Mouse (Mus musculus) midbrain, embryonic 11.5 days (tissue): Measurements from ENCODE around the gene Eloa. TPM values are rescaled to one million over a fixed set of nuclear protein-coding genes. Genes with fewer than 3 reads are reported as not detected.
A peak's percentile ranks its signal among the peaks of the same experiment; 100 is the strongest.
"Not testable (repeated sequence)": the region's sequence is repeated elsewhere in the genome, so short reads cannot be mapped to it uniquely, and the experiment has no call there.

Source experiments
- ATAC-seq: fragments of 200-750 bp; cut with Nextera tagmentation; 2 replicates; pipeline ENCODE4 v1.8.0; 2017; ENCODE audit warnings: moderate TSS enrichment, moderate library complexity; ENCODE audit not compliant: low FRiP score
- DNase-seq: peaks from one replicate; pipeline ENCODE4 v3.0.0; 2015; ENCODE audit warnings: low spot score; ENCODE audit errors: missing footprints
- H3K27ac ChIP-seq: fragments of 300-500 bp; sonication (generic); 2 replicates; pipeline ENCODE4 v1.5.1; 2014; ENCODE audit warnings: low read depth, low read length
- H3K27me3 ChIP-seq: fragments of 300-500 bp; sonication (generic); 2 replicates; pipeline ENCODE4 v1.6.1; 2014; ENCODE audit warnings: mild to moderate bottlenecking, low read length, moderate library complexity, mixed read lengths; ENCODE audit not compliant: control insufficient read depth, insufficient read depth
- H3K36me3 ChIP-seq: fragments of 300-500 bp; sonication (generic); 2 replicates; pipeline ENCODE4 v1.6.1; 2014; ENCODE audit warnings: mild to moderate bottlenecking, low read length, moderate library complexity, mixed read lengths; ENCODE audit not compliant: control insufficient read depth, insufficient read depth
- H3K4me1 ChIP-seq: fragments of 300-500 bp; sonication (generic); 2 replicates; pipeline ENCODE4 v1.6.1; 2014; ENCODE audit warnings: low read length; ENCODE audit not compliant: control insufficient read depth, insufficient read depth
- H3K4me2 ChIP-seq: fragments of 300-500 bp; sonication (generic); 2 replicates; pipeline ENCODE4 v1.6.1; 2014; ENCODE audit warnings: mild to moderate bottlenecking, moderate library complexity
- H3K4me3 ChIP-seq: fragments of 300-500 bp; sonication (generic); 2 replicates; pipeline ENCODE4 v1.5.1; 2014; ENCODE audit warnings: low read depth, low read length
- H3K9ac ChIP-seq: fragments of 300-500 bp; sonication (generic); 2 replicates; pipeline ENCODE4 v1.6.1; 2014; ENCODE audit warnings: low read length
- H3K9me3 ChIP-seq: fragments of 300-500 bp; sonication (generic); 2 replicates; pipeline ENCODE4 v1.6.1; 2016; ENCODE audit warnings: low read length; ENCODE audit not compliant: control insufficient read depth
- WGBS: fragments of 180-500 bp; shearing (Covaris S2); extraction: QIAGEN DNeasy Blood & Tissue Kit; methylation state at CpG from one replicate; pipeline ENCODE4 v1.1.7; 2014; 5-methylcytosine and 5-hydroxymethylcytosine counted together
- polyA plus RNA-seq: library from polyadenylated mRNA; unstranded; fragments of >200 nt; fragmentation: Nextera tagmentation; extraction: Ambion mirVana; gene quantifications from 2 replicates; pipeline ENCODE4 v1.2.1, GENCODE M21; 2014

Eloa gene
- polyA plus RNA-seq, 1 experiment from 2014 or later: 42.8 TPM

GRCm38 (mm10) chr4:135980223-135980622 is 41.3 kb downstream of the Eloa start:
- ATAC-seq, H3K4me2 ChIP-seq, H3K4me3 ChIP-seq, H3K27me3 ChIP-seq, H3K27ac ChIP-seq, H3K9ac ChIP-seq, H3K36me3 ChIP-seq, H3K4me1 ChIP-seq, H3K9me3 ChIP-seq: not testable (repeated sequence)
- DNase-seq: peak; percentile 19
- 97% methylated on average over 5 of the region's 5 CpGs for WGBS

- H3K4me3 ChIP-seq: no peak overlapping the region
- H3K27ac ChIP-seq: no peak overlapping the region
- 0 out of 2 replicates have a peak, but pooled peaks cover 4% of the 10 kb centered on the region for H3K36me3 ChIP-seq
- no peak for ATAC-seq
- H3K27me3 ChIP-seq: no peaks in the 10 kb centered on the region
- H3K9me3 ChIP-seq: no peaks in the 10 kb centered on the region
- no peak overlapping the region for H3K4me2 ChIP-seq
- no peak for DNase-seq
- WGBS: 94% methylated on average over 12 of the region's 12 CpGs
- H3K4me1 ChIP-seq: peaks cover 12% of the 10 kb centered on the region
- no peak overlapping the region for H3K9ac ChIP-seq
Observed at GRCm38 (mm10) chr4:135976146-135976545, 45.4 kb downstream of the Eloa start.

GRCm38 (mm10) chr4:135972911-135973811 is 48.4 kb downstream of the Eloa start:
- Histone ChIP-seq H3K4me3 (peak overlapping the region; percentile 94), H3K9me3 (no peaks in the 10 kb centered on the region), H3K4me1 (peaks cover 12% of the 10 kb centered on the region), H3K27ac (peak overlapping the region; percentile 11; the same call in 1 of the 2 replicates), H3K27me3 (no peaks in the 10 kb centered on the region), H3K4me2 (peak overlapping the region; percentile 99), H3K36me3 (peaks cover 22% of the 10 kb centered on the region), H3K9ac (peak overlapping the region; percentile 81)
- DNase-seq (no peak), ATAC-seq (no peak)
- 79% methylated on average over 13 of the region's 13 CpGs for WGBS

- Histone ChIP-seq H3K9ac (peak within 1 kb of the TSS; percentile 81), H3K9me3 (no peaks in the 10 kb centered on the region), H3K4me3 (peak within 1 kb of the TSS; percentile 94), H3K4me1 (peaks cover 12% of the 10 kb centered on the region), H3K27me3 (no peaks in the 10 kb centered on the region), H3K27ac (peak within 1 kb of the TSS; percentile 11; the same call in 1 of the 2 replicates), H3K4me2 (peak within 1 kb of the TSS; percentile 99), H3K36me3 (peaks cover 26% of the 10 kb centered on the region)
- DNase-seq (peak; percentile 94), ATAC-seq (peak; percentile 80)
- WGBS: 2% methylated on average over 19 of the region's 19 CpGs
Observed at GRCm38 (mm10) chr4:135972556-135972906, 49.0 kb downstream of the Eloa start, which contains the start of gene Lypla2. Gene Lypla2, minus strand, starts transcription at chr4:135972626.

GRCm38 (mm10) chr4:135971805-135972555 is 49.6 kb downstream of the Eloa start:
- Histone ChIP-seq H3K9ac (peak overlapping the region; percentile 81), H3K27ac (no peak overlapping the region), H3K27me3 (no peaks in the 10 kb centered on the region), H3K4me1 (peaks cover 12% of the 10 kb centered on the region), H3K4me3 (peak overlapping the region; percentile 94), H3K4me2 (peak overlapping the region; percentile 99), H3K9me3 (no peaks in the 10 kb centered on the region), H3K36me3 (peaks cover 27% of the 10 kb centered on the region)
- 1% methylated on average over 35 of the region's 35 CpGs for WGBS
- ATAC-seq (peak; percentile 75), DNase-seq (no peak)

GRCm38 (mm10) chr4:135970585-135970984 is 51.0 kb downstream of the Eloa start:
- H3K36me3 ChIP-seq: peaks cover 28% of the 10 kb centered on the region
- WGBS: 90% methylated on average over 11 of the region's 11 CpGs
- no peak overlapping the region for H3K4me2 ChIP-seq

GRCm38 (mm10) chr4:135969070-135969750 is 52.4 kb downstream of the Eloa start:
- Histone ChIP-seq H3K36me3 (peaks cover 23% of the 10 kb centered on the region), H3K9me3 (no peaks in the 10 kb centered on the region), H3K27me3 (no peaks in the 10 kb centered on the region; the same call in 1 of the 2 replicates), H3K27ac (no peak overlapping the region), H3K9ac (no peak overlapping the region), H3K4me1 (peaks cover 19% of the 10 kb centered on the region), H3K4me3 (no peak overlapping the region), H3K4me2 (no peak overlapping the region)
- ATAC-seq: no peak
- 91% methylated on average over 13 of the region's 13 CpGs for WGBS
- DNase-seq: no peak

More at GRCm38 (mm10) chr4:135970585-135970984, 51.0 kb downstream of the Eloa start:
- H3K27ac ChIP-seq: no peak overlapping the region
- peaks cover 12% of the 10 kb centered on the region for H3K4me1 ChIP-seq
- H3K9me3 ChIP-seq: no peaks in the 10 kb centered on the region
- DNase-seq (no peak), ATAC-seq (no peak)
- H3K9ac ChIP-seq: no peak overlapping the region
- no peak overlapping the region for H3K4me3 ChIP-seq
- no peaks in the 10 kb centered on the region for H3K27me3 ChIP-seq

- Histone ChIP-seq H3K27ac (no peak overlapping the region), H3K4me3 (no peak overlapping the region), H3K9ac (no peak overlapping the region), H3K36me3 (peaks cover 23% of the 10 kb centered on the region), H3K27me3 (no peaks in the 10 kb centered on the region; the same call in 1 of the 2 replicates), H3K9me3 (no peaks in the 10 kb centered on the region), H3K4me2 (no peak overlapping the region), H3K4me1 (peaks cover 22% of the 10 kb centered on the region)
- 81% methylated on average over 18 of the region's 19 CpGs for WGBS
- DNase-seq (no peak), ATAC-seq (no peak)
Observed at GRCm38 (mm10) chr4:135968271-135968869, 53.2 kb downstream of the Eloa start.
